Mouse (Mus musculus): ENCODE data around the gene Ttc30a1.

GRCm38 (mm10) chr2:75987739-75988138, 6.0 kb upstream of the Ttc30a1 start:
- TF ChIP-seq POLR2A (IDR thresholded peaks at IDR 0.05; ENCODE audit: borderline replicate concordance, control insufficient read depth, low read depth, low read length), result no peak
- no peak for TF ChIP-seq CTCF (IDR thresholded peaks at IDR 0.05; ENCODE audit: control insufficient read depth, insufficient read depth, low read length)

Measured in bone marrow, adult 2 months (tissue).